Comparison of ENCODE assay signal across 11 mouse cellular contexts in the genomic region with DNA sequence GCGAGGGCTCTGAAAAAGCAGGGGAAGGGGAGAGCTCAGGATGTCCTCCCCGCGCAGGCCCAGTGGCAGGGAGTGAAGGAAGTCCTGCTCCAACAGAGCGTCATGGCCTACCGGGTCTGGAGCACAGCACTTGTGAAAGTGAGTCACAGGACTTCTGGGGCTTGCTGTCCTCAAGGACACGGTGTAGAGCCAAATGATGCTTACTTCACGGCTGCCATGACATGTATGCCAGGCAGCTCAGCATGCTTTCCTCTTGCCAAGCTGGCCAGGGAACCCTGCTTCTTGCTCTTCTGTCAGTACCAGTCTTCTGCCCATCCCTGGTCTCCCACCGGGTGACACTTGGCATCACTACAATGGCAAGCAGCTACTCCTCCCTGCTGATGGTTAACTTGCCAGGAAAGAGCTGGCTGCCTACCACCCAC. TPM values are rescaled to one million over a fixed set of nuclear protein-coding genes. Genes with fewer than 3 reads are reported as not detected.
DNase-seq lines count a peak whose midpoint lies in the region; ATAC-seq lines count a peak whose summit lies in the region.
"Had no signal": no experiment of that assay in that cellular context is flagged by ENCODE, and none has a peak within 500 bp of the region (broad histone marks: within the 10 kb centered on the region; RNA-seq: fewer than 3 reads in every experiment).

No protein-coding gene starts in this region.

- ATAC-seq in hindbrain, embryonic 15.5 days (ENCODE audit: low FRiP score, low read depth), result peak; percentile 70
- no peak for ATAC-seq in hindbrain, embryonic 12.5 days (ENCODE audit: low FRiP score)

- H3K27me3 ChIP-seq in hindbrain, embryonic 15.5 days, result no peaks in the 10 kb centered on the region
- H3K27me3 ChIP-seq in hindbrain, embryonic 12.5 days, result no peaks in the 10 kb centered on the region
- H3K27me3 ChIP-seq in embryonic facial prominence, embryonic 10.5 days (replicated peaks; ENCODE audit: low read depth, poor library complexity, severe bottlenecking), result no peaks in the 10 kb centered on the region

- peaks cover 87% of the 10 kb centered on the region for H3K36me3 ChIP-seq in hindbrain, embryonic 15.5 days
- H3K36me3 ChIP-seq in hindbrain, embryonic 12.5 days, result peaks cover 97% of the 10 kb centered on the region
- H3K36me3 ChIP-seq in embryonic facial prominence, embryonic 10.5 days (replicated peaks), result peaks cover 100% of the 10 kb centered on the region

- peaks cover 27% of the 10 kb centered on the region for H3K4me1 ChIP-seq in hindbrain, embryonic 15.5 days (replicated peaks)
- peaks cover 11% of the 10 kb centered on the region; the same call in 1 of the 2 replicates for H3K4me1 ChIP-seq in hindbrain, embryonic 12.5 days
- H3K4me1 ChIP-seq in embryonic facial prominence, embryonic 10.5 days, result peaks cover 44% of the 10 kb centered on the region

- peak; percentile 83 for DNase-seq in adrenal gland, adult 2 months
- peak; percentile 92 for DNase-seq in cerebellum, adult 11 months
- no peak for DNase-seq in embryonic facial prominence, embryonic 10.5 days (ENCODE audit: low spot score)
- no peak for DNase-seq in heart, adult 9 months (ENCODE audit: low spot score in 2 of 2)
- DNase-seq in kidney, postnatal 36 days, result no peak
- no peak for DNase-seq in frontal cortex, postnatal 10 days (ENCODE audit: low spot score in 2 of 2)
- DNase-seq: heart, adult 18-20 months; heart, postnatal 14 days; kidney, adult 2 months had no signal

- H3K9me3 ChIP-seq in hindbrain, embryonic 15.5 days, result no peaks in the 10 kb centered on the region
- H3K9me3 ChIP-seq in hindbrain, embryonic 12.5 days (replicated peaks), result no peaks in the 10 kb centered on the region
- no peaks in the 10 kb centered on the region for H3K9me3 ChIP-seq in embryonic facial prominence, embryonic 10.5 days

- WGBS in hindbrain, embryonic 15.5 days, result 68% methylated on average over 8 of the region's 8 CpGs
- WGBS in hindbrain, embryonic 12.5 days, result 90% methylated on average over 8 of the region's 8 CpGs
- 91% methylated on average over 8 of the region's 8 CpGs for WGBS in embryonic facial prominence, embryonic 10.5 days

- H3K4me3 ChIP-seq in hindbrain, embryonic 15.5 days, result no peak overlapping the region
- H3K4me3 ChIP-seq in hindbrain, embryonic 12.5 days, result no peak overlapping the region
- H3K4me3 ChIP-seq in embryonic facial prominence, embryonic 10.5 days, result no peak overlapping the region

- H3K4me2 ChIP-seq in hindbrain, embryonic 15.5 days, result no peak overlapping the region
- H3K4me2 ChIP-seq in hindbrain, embryonic 12.5 days (replicated peaks), result no peak overlapping the region

- H3K27ac ChIP-seq in hindbrain, embryonic 15.5 days (replicated peaks), result peak overlapping the region; percentile 55
- no peak overlapping the region for H3K27ac ChIP-seq in hindbrain, embryonic 12.5 days
- 0 out of 2 replicates have a peak overlapping the region, but pooled peaks have one; percentile 21 for H3K27ac ChIP-seq in embryonic facial prominence, embryonic 10.5 days (replicated peaks)

- no peak overlapping the region for H3K9ac ChIP-seq in hindbrain, embryonic 15.5 days
- no peak overlapping the region for H3K9ac ChIP-seq in hindbrain, embryonic 12.5 days

RNA-seq across cellular contexts. Expression of a gene that starts 6.6 kb away (rescaled TPM):
- polyA plus RNA-seq in hindbrain, embryonic 15.5 days (2015; fragmentation: Nextera tagmentation; extraction: Ambion mirVana), result 34.2 and 35.0 TPM in 2 replicates
- 32.3 and 33.5 TPM in 2 replicates for polyA plus RNA-seq in hindbrain, embryonic 12.5 days (2016; fragmentation: Nextera tagmentation; extraction: Ambion mirVana)
- total RNA-seq in adrenal gland, adult 2 months (2021), result 10 to 100 TPM; 22.9 to 34.4 TPM
- polyA plus RNA-seq in adrenal gland, adult 2 months (2012; rRNA removed), result 31.5 and 32.1 TPM in 2 replicates
- polyA plus RNA-seq in embryonic facial prominence, embryonic 10.5 days (2016; fragmentation: Nextera tagmentation; extraction: Ambion mirVana), result 17.0 and 17.2 TPM in 2 replicates

RNA-seq across cellular contexts. Expression of a gene that starts 7.6 kb away (rescaled TPM):
- polyA plus RNA-seq in hindbrain, embryonic 15.5 days (2015; fragmentation: Nextera tagmentation; extraction: Ambion mirVana), result 39.4 and 42.6 TPM in 2 replicates
- 42.1 and 45.5 TPM in 2 replicates for polyA plus RNA-seq in hindbrain, embryonic 12.5 days (2016; fragmentation: Nextera tagmentation; extraction: Ambion mirVana)
- total RNA-seq in adrenal gland, adult 2 months (2021), result 10 to 100 TPM; 37.8 to 48.0 TPM
- 57.8 and 60.2 TPM in 2 replicates for polyA plus RNA-seq in adrenal gland, adult 2 months (2012; rRNA removed)
- 27.4 and 28.1 TPM in 2 replicates for polyA plus RNA-seq in embryonic facial prominence, embryonic 10.5 days (2016; fragmentation: Nextera tagmentation; extraction: Ambion mirVana)

RNA-seq across cellular contexts. Expression of a gene that starts 27.4 kb away (rescaled TPM):
- 41.4 and 43.8 TPM in 2 replicates for polyA plus RNA-seq in hindbrain, embryonic 15.5 days (2015; fragmentation: Nextera tagmentation; extraction: Ambion mirVana)
- 49.9 and 50.4 TPM in 2 replicates for polyA plus RNA-seq in hindbrain, embryonic 12.5 days (2016; fragmentation: Nextera tagmentation; extraction: Ambion mirVana)
- 10 to 100 TPM; 34.4 to 35.9 TPM for total RNA-seq in adrenal gland, adult 2 months (2021)
- 52.0 and 52.3 TPM in 2 replicates for polyA plus RNA-seq in adrenal gland, adult 2 months (2012; rRNA removed)
- 53.4 and 57.6 TPM in 2 replicates for polyA plus RNA-seq in embryonic facial prominence, embryonic 10.5 days (2016; fragmentation: Nextera tagmentation; extraction: Ambion mirVana)

RNA-seq across cellular contexts. Expression of a gene that starts 27.7 kb away (rescaled TPM):
- polyA plus RNA-seq in hindbrain, embryonic 15.5 days (2015; fragmentation: Nextera tagmentation; extraction: Ambion mirVana), result 23.5 and 24.2 TPM in 2 replicates
- 23.8 and 25.9 TPM in 2 replicates for polyA plus RNA-seq in hindbrain, embryonic 12.5 days (2016; fragmentation: Nextera tagmentation; extraction: Ambion mirVana)
- 10 to 100 TPM; 13.4 to 17.8 TPM for total RNA-seq in adrenal gland, adult 2 months (2021)
- polyA plus RNA-seq in adrenal gland, adult 2 months (2012; rRNA removed), result 3.2 and 4.0 TPM in 2 replicates
- polyA plus RNA-seq in embryonic facial prominence, embryonic 10.5 days (2016; fragmentation: Nextera tagmentation; extraction: Ambion mirVana), result 26.4 and 28.0 TPM in 2 replicates

RNA-seq across cellular contexts. Expression of a gene that starts 37.4 kb away (rescaled TPM):
- polyA plus RNA-seq in hindbrain, embryonic 15.5 days (2015; fragmentation: Nextera tagmentation; extraction: Ambion mirVana), result 26.8 and 28.1 TPM in 2 replicates
- polyA plus RNA-seq in hindbrain, embryonic 12.5 days (2016; fragmentation: Nextera tagmentation; extraction: Ambion mirVana), result 35.3 and 37.8 TPM in 2 replicates
- 1 to 10 TPM; 3.2 to 4.7 TPM for total RNA-seq in adrenal gland, adult 2 months (2021)
- polyA plus RNA-seq in adrenal gland, adult 2 months (2012; rRNA removed), result 2.4 and 2.5 TPM in 2 replicates
- 2.1 and 4.2 TPM in 2 replicates for polyA plus RNA-seq in embryonic facial prominence, embryonic 10.5 days (2016; fragmentation: Nextera tagmentation; extraction: Ambion mirVana)
- total RNA-seq: heart, adult 18-20 months; heart, postnatal 14 days had no signal

Comparison
In these comparisons a context has a peak if more than half of its experiments do, and no peak if none do; other contexts are left out.
1. DNase-seq: peak in adrenal gland, adult 2 months (single experiment) and cerebellum, adult 11 months (single experiment); none in embryonic facial prominence, embryonic 10.5 days (single experiment), heart, adult 9 months (0 of 2), kidney, postnatal 36 days (0 of 2) and frontal cortex, postnatal 10 days (0 of 2).